Mouse (Mus musculus) kidney, postnatal 36 days (tissue): ENCODE data around the gene Amotl1.

ENCODE experiments used
- DNase-seq, 2 experiments: peaks; one replicate each; pipeline ENCODE4 v3.0.0; 2021 to 2022; ENCODE audit warnings: mixed read lengths in 2 of 2

The Amotl1 gene

DNA sequence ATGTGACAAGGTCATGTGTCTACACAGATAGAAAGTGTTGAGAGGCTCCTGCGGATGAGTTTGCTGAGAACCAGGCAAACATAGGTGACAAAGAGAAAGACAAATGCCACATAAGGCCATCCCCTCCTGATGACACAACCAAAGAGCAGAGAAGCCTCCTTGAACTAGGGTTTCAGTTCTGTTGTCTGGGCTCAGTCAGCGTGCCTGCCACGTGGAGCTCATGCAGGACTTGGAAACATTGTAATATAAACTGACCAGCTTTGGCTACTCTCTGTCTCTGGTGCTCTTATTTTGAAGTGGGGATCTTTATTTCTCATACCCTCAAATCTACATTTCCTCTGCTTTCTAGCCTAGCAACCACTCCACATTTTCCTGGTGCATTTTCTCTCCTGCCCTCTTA lies 8.6 kb downstream of the Amotl1 start:
- DNase-seq = no peak

GRCm38 (mm10) chr9:14635551-14635950 lies 9.3 kb downstream of the Amotl1 start:
- DNase-seq = no peak

GRCm38 (mm10) chr9:14634155-14634554 lies 10.7 kb downstream of the Amotl1 start:
- DNase-seq = no peak

DNA sequence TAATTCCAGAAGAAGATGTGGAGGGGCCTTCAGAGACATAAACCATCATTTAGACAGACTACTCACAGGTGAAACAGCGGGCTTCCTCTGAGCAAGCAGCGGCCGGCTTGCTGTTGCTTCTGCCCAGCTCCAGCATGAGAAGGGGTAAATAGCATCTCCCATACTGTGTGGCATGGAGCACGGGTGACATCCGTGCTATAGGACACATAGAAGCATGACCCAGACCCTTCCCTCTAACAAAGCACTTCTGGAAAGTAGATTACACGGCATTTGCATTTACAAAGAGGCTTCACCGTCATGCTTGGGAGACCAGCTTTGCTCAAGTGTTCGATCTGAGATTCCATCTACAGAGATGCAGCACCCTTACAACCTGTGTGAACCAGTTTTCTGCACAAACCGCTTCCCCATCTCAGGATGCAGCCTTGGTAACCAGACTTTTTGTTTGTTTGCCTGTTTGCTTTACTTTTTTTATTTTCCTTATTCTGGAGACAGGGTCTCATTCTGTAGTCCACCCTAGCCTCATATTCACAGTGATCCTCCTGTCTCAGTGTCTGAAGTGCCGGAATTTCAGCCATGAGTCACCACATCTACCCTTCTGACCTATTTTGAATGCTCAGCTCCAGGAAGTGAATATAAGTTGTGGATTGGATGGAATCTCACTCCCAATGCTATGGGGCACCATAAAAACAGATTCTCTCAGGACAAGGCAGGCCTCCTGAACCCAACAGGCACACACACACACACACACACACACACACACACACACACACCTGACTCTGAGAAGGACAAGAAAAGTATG lies 12.3 kb downstream of the Amotl1 start:
- DNase-seq = no peak

DNA sequence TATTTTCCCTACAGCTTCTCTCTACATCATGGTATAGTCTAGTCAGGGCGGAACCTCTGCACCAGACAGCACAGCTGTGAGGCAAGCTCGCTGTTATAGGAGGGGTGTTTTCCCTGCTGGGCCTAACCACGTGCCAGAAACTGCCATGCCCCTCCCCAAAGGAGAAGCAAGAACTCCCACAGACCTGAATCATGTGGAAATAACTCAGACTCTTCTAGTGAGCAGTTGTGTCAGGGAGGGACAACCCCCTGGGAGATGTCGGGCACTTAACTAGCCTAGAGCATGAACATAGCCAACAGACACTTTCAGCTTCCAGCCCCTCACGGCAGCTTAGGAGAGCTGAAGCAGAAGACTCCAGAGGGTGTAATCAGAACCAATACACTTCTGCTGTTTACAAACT lies 13.1 kb downstream of the Amotl1 start:
- DNase-seq = no peak

- no peak for DNase-seq
These were observed 17.3 kb downstream of the Amotl1 start for GRCm38 (mm10) chr9:14627525-14627924.

- DNase-seq = no peak
These were observed 18.9 kb downstream of the Amotl1 start for GRCm38 (mm10) chr9:14625961-14626360.

DNA sequence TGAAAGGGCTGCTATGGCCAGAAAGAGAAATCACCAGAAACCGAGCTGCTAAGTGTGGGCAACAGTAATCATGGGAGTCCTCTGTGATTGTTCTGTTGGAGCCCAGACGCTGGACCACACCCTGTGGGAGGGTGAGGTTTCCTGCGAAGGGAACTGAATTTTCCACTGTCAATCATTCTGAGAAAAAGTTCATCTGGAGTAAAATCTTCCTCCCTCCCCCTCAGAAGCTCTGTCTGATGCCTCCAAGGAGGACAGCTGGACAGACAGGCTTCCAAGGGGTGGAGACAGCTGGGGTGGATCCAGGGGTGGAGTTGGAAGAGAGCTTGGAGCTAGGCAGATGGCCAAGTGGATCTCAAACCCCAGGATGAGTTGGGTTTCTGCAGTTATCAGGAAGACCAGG lies 19.8 kb downstream of the Amotl1 start:
- DNase-seq = peak; percentile 68 to 80

DNA sequence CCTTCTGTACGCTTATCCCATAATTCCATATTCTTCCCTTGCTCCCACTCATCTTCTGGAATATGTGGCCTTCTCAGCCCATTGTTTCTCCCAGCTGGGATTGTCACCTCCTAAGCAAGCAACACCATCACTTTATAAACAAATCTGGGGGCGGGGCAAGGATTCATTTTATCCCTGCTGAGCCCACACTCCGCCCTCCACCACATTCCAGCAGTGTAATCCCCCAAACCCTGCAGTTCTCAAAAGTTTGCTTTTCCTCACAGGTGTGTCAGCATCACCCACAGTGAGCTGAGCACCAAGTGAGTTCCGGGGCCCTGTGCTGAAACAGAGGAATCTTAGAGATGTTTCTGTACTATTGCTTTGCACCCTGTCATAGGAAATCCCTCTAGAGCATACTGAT lies 20.9 kb downstream of the Amotl1 start:
- DNase-seq = no peak

DNA sequence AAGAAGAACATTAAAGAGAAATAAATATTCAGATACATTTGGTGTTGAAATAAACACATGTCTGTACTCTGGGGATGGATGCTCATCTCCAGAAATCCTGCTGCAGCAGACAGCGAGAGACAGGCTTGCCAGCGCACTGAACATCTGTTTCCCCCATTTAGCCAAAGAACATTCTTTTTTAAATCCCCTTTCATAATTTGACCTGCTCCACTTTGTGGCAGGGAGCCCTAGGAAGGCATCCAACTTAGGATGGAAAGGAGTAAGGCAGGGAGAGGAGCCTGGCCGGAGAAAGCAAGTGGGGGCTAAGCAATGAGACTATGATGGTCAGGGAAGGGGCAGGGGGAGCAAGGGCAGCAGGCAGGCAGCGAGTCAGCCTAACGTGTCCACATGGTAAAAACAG lies 21.6 kb downstream of the Amotl1 start:
- no peak for DNase-seq

GRCm38 (mm10) chr9:14622848-14623247 lies 22.0 kb downstream of the Amotl1 start:
- DNase-seq = no peak

GRCm38 (mm10) chr9:14620107-14620506 lies 24.7 kb downstream of the Amotl1 start:
- no peak for DNase-seq

- peak; percentile 41 to 73 for DNase-seq
These were observed 29.6 kb downstream of the Amotl1 start for GRCm38 (mm10) chr9:14614931-14615880.

- peak in 1 of 2 experiments; percentile 54 for DNase-seq
These were observed 30.5 kb downstream of the Amotl1 start for GRCm38 (mm10) chr9:14614205-14614930.

GRCm38 (mm10) chr9:14613308-14614204 lies 31.3 kb downstream of the Amotl1 start:
- peak in 1 of 2 experiments; percentile 61 for DNase-seq

- no peak for DNase-seq
These were observed 32.3 kb downstream of the Amotl1 start for GRCm38 (mm10) chr9:14612588-14612987.

GRCm38 (mm10) chr9:14608521-14608920 lies 36.3 kb downstream of the Amotl1 start:
- peak; percentile 72 to 73 for DNase-seq

GRCm38 (mm10) chr9:14607464-14607863 lies 37.4 kb downstream of the Amotl1 start:
- no peak for DNase-seq

- no peak for DNase-seq
These were observed 38.9 kb downstream of the Amotl1 start for GRCm38 (mm10) chr9:14605992-14606391.

- no peak for DNase-seq
These were observed 40.5 kb downstream of the Amotl1 start for GRCm38 (mm10) chr9:14604363-14604762.

DNA sequence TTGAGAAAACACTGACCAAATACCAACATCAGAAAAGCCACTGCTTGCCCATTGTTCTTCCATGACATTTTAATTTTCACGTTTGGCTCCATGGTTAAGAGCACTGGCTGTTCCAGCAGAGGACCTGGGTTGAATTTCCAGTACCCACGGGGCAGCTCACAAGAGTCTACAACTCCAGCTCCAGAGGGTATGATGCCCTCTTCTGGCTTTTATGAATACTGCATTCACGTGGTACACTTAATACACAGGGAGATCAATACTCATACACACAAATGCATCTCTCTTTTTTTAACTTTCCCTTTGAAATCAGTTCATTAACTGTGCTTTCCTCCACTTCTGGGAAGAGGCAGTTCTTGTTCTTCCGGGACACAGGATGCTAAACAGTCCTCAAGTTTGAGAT lies 41.4 kb downstream of the Amotl1 start:
- DNase-seq = no peak

GRCm38 (mm10) chr9:14599799-14600198 lies 45.1 kb downstream of the Amotl1 start:
- no peak for DNase-seq
